Mouse (Mus musculus): ENCODE measurements around the gene Ebf1. TPM values are rescaled to one million over a fixed set of nuclear protein-coding genes. Genes with fewer than 3 reads are reported as not detected.

The Ebf1 gene
- polyA plus RNA-seq, 1 experiment = 0.38 TPM

- H3K36me3 ChIP-seq (replicated peaks; ENCODE audit: low read length) = no peaks in the 10 kb centered on the region
- H3K9me3 ChIP-seq = no peaks in the 10 kb centered on the region
- H3K4me1 ChIP-seq = no peaks in the 10 kb centered on the region
- H3K4me3 ChIP-seq (replicated peaks) = no peak overlapping the region
- TF ChIP-seq GATA1 (IDR thresholded peaks at IDR 0.05; ENCODE audit: borderline replicate concordance, low read length) (no peak), FLI1 (IDR thresholded peaks at IDR 0.05; ENCODE audit: low read length) (no peak)
- peaks cover 6% of the 10 kb centered on the region for H3K27me3 ChIP-seq (replicated peaks)
Measured at GRCm38 (mm10) chr11:44763992-44764835, 147.1 kb downstream of the Ebf1 start.

- H3K36me3 ChIP-seq (replicated peaks; ENCODE audit: low read length) = no peaks in the 10 kb centered on the region
- TF ChIP-seq FLI1 (IDR thresholded peaks at IDR 0.05; ENCODE audit: low read length) (no peak), GATA1 (IDR thresholded peaks at IDR 0.05; ENCODE audit: borderline replicate concordance, low read length) (no peak)
Measured at GRCm38 (mm10) chr11:44764988-44765387, 147.9 kb downstream of the Ebf1 start.

GRCm38 (mm10) chr11:44766246-44766645, 149.1 kb downstream of the Ebf1 start:
- Histone ChIP-seq H3K4me1 (no peaks in the 10 kb centered on the region), H3K9me3 (no peaks in the 10 kb centered on the region), H3K36me3 (replicated peaks; ENCODE audit: low read length) (no peaks in the 10 kb centered on the region), H3K4me3 (replicated peaks) (no peak overlapping the region), H3K27me3 (replicated peaks) (peaks cover 7% of the 10 kb centered on the region)
- no peak for TF ChIP-seq FLI1 (IDR thresholded peaks at IDR 0.05; ENCODE audit: low read length)
- no peak for TF ChIP-seq GATA1 (IDR thresholded peaks at IDR 0.05; ENCODE audit: borderline replicate concordance, low read length)

More at GRCm38 (mm10) chr11:44764988-44765387, 147.9 kb downstream of the Ebf1 start:
- Histone ChIP-seq H3K4me1 (no peaks in the 10 kb centered on the region), H3K27me3 (replicated peaks) (peaks cover 6% of the 10 kb centered on the region), H3K9me3 (no peaks in the 10 kb centered on the region), H3K4me3 (replicated peaks) (no peak overlapping the region)

GRCm38 (mm10) chr11:44767322-44767721, 150.2 kb downstream of the Ebf1 start:
- TF ChIP-seq GATA1 (IDR thresholded peaks at IDR 0.05; ENCODE audit: borderline replicate concordance, low read length) = no peak
- no peak for TF ChIP-seq FLI1 (IDR thresholded peaks at IDR 0.05; ENCODE audit: low read length)
- no peaks in the 10 kb centered on the region for H3K36me3 ChIP-seq (replicated peaks; ENCODE audit: low read length)
- H3K4me3 ChIP-seq (replicated peaks) = no peak overlapping the region
- H3K9me3 ChIP-seq = no peaks in the 10 kb centered on the region
- no peaks in the 10 kb centered on the region for H3K4me1 ChIP-seq
- peaks cover 6% of the 10 kb centered on the region for H3K27me3 ChIP-seq (replicated peaks)

- H3K4me1 ChIP-seq = no peaks in the 10 kb centered on the region
- no peak for TF ChIP-seq FLI1 (IDR thresholded peaks at IDR 0.05; ENCODE audit: low read length)
- no peak for TF ChIP-seq GATA1 (IDR thresholded peaks at IDR 0.05; ENCODE audit: borderline replicate concordance, low read length)
- H3K4me3 ChIP-seq (replicated peaks) = no peak overlapping the region
- H3K36me3 ChIP-seq (replicated peaks; ENCODE audit: low read length) = no peaks in the 10 kb centered on the region
- H3K9me3 ChIP-seq = no peaks in the 10 kb centered on the region
- H3K27me3 ChIP-seq (replicated peaks) = peaks cover 9% of the 10 kb centered on the region
Measured at GRCm38 (mm10) chr11:44768346-44768745, 151.2 kb downstream of the Ebf1 start.

GRCm38 (mm10) chr11:44770989-44771564, 154.0 kb downstream of the Ebf1 start:
- H3K4me1 ChIP-seq = peaks cover 13% of the 10 kb centered on the region
- H3K36me3 ChIP-seq (replicated peaks; ENCODE audit: low read length) = no peaks in the 10 kb centered on the region
- peaks cover 9% of the 10 kb centered on the region for H3K27me3 ChIP-seq (replicated peaks)
- no peak overlapping the region for H3K4me3 ChIP-seq (replicated peaks)
- H3K9me3 ChIP-seq = no peaks in the 10 kb centered on the region
- no peak for TF ChIP-seq FLI1 (IDR thresholded peaks at IDR 0.05; ENCODE audit: low read length)
- no peak for TF ChIP-seq GATA1 (IDR thresholded peaks at IDR 0.05; ENCODE audit: borderline replicate concordance, low read length)

- no peak overlapping the region for H3K4me3 ChIP-seq (replicated peaks)
- H3K9me3 ChIP-seq = no peaks in the 10 kb centered on the region
- TF ChIP-seq FLI1 (IDR thresholded peaks at IDR 0.05; ENCODE audit: low read length) (no peak), GATA1 (IDR thresholded peaks at IDR 0.05; ENCODE audit: borderline replicate concordance, low read length) (no peak)
- H3K27me3 ChIP-seq (replicated peaks) = peaks cover 15% of the 10 kb centered on the region
- no peaks in the 10 kb centered on the region for H3K36me3 ChIP-seq (replicated peaks; ENCODE audit: low read length)
- peaks cover 20% of the 10 kb centered on the region for H3K4me1 ChIP-seq
Measured at GRCm38 (mm10) chr11:44774411-44774810, 157.3 kb downstream of the Ebf1 start.

- peak overlapping the region; percentile 12 for H3K4me3 ChIP-seq (replicated peaks)
- TF ChIP-seq FLI1 (IDR thresholded peaks at IDR 0.05; ENCODE audit: low read length) = no peak
- TF ChIP-seq GATA1 (IDR thresholded peaks at IDR 0.05; ENCODE audit: borderline replicate concordance, low read length) = no peak
- H3K36me3 ChIP-seq (replicated peaks; ENCODE audit: low read length) = no peaks in the 10 kb centered on the region
- H3K4me1 ChIP-seq = peaks cover 20% of the 10 kb centered on the region
- peaks cover 14% of the 10 kb centered on the region for H3K27me3 ChIP-seq (replicated peaks)
- peaks cover 6% of the 10 kb centered on the region for H3K9me3 ChIP-seq
Measured at GRCm38 (mm10) chr11:44775549-44775948, 158.4 kb downstream of the Ebf1 start.

- Histone ChIP-seq H3K4me1 (peaks cover 20% of the 10 kb centered on the region), H3K9me3 (peaks cover 10% of the 10 kb centered on the region), H3K36me3 (replicated peaks; ENCODE audit: low read length) (no peaks in the 10 kb centered on the region), H3K27me3 (replicated peaks) (peaks cover 12% of the 10 kb centered on the region), H3K4me3 (replicated peaks) (no peak overlapping the region)
- TF ChIP-seq FLI1 (IDR thresholded peaks at IDR 0.05; ENCODE audit: low read length) (no peak), GATA1 (IDR thresholded peaks at IDR 0.05; ENCODE audit: borderline replicate concordance, low read length) (no peak)
Measured at GRCm38 (mm10) chr11:44776556-44776955, 159.4 kb downstream of the Ebf1 start.
